Mouse (Mus musculus): ENCODE measurements around the gene Ahcyl2. TPM values are rescaled to one million over a fixed set of nuclear protein-coding genes. Genes with fewer than 3 reads are reported as not detected.

The Ahcyl2 gene
- total RNA-seq, 2 experiments from 2014 or later: 15.2 to 20.3 TPM

DNA sequence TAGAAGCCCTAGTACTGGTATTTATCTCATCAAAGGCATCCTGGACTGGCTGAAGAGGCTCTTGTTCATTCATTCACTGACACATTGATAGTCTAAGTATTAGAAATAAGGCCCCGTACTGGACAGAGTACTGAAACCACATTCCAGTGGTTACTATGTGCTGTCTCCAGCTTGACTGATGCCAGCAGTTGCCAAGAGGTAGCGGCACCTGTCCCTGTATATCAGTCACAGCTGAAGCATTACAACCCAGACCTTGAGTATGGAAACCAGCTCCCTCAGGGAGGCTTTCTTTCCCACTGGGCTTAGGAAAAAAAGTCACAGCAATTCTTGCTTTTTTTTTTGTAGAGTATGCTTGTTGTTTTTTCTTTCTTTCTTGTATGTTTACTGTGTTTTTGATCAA lies 173.2 kb downstream of the Ahcyl2 start:
- no peak for ATAC-seq (replicated peaks; ENCODE audit: low FRiP score, poor library complexity, severe bottlenecking)

DNA sequence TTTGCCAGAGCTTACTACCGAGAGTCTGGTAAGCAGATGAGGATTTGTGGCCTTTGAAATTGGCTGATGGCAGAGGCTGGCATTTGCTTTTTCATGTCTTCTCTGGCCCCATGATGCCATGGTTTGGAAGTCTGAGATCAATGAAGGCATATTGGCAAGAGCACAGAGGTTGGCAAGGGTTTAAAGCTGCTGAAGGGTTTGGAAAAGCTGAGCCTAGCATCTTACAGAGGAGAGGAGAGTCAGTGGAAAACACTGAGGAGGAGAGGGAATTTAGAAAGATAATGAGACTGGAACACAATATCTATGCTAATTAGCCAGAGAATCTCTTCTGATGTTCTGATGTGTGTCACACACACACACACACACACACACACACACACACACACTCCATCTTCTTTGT lies 176.7 kb downstream of the Ahcyl2 start:
- ATAC-seq (replicated peaks; ENCODE audit: low FRiP score, poor library complexity, severe bottlenecking): no peak

DNA sequence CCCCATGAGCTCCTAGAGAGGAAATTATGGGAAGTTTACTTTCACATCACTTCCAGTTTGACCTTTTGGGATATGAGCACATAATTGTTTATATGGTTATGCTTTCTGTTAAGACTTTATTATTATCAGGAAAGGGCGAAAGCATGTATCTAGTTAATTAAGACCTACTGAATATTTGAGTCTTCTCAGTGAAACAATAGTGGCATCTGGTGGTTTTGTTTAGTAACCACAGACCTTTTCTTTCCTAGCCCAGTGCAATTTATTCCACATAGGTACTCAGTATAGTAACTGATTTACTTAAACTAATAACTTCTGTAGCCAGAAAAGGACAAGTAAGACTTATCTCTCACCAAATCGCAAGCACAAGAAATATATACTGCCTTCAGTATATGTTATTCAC lies 178.8 kb downstream of the Ahcyl2 start:
- no peak for ATAC-seq (replicated peaks; ENCODE audit: low FRiP score, poor library complexity, severe bottlenecking)

DNA sequence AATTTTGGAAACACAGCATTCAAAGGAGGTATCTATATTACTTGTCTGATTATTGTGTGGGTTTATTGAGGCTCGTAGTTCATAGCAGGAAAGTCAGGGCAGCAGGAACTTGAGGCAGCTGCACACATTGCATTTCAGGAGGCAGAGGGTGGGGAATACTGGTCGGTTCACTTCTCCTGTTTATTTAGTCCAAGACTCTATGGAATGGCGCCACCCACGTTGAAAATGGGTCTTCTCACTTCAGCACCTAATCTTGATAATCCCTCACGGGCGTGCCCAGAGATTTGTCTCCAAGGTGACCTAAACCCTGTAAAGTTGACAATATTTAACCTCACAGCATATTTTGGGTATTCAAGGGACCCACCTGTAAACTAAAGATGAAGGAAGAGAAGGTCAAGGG lies 180.0 kb downstream of the Ahcyl2 start:
- ATAC-seq (replicated peaks; ENCODE audit: low FRiP score, poor library complexity, severe bottlenecking): no peak

DNA sequence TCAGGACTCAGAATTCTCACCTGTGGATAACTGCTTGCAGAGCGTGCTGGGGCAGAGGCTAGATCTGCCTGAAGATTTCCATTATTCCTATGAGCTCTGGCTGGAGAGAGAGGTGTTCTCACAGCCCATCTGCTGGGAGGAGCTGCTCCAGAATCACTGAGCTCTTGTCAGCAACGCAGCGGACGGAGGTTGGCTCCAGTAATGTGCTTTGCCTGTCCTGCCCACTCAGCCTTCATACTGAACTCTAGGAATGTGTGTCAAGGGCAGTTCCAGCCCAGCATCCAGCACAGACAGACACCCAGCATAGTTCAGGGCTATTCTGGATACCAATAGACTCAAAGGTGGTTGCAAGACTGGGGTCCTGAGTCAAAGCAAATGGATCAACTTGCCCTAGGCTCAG lies 188.9 kb downstream of the Ahcyl2 start:
- no peak for ATAC-seq (replicated peaks; ENCODE audit: low FRiP score, poor library complexity, severe bottlenecking)

DNA sequence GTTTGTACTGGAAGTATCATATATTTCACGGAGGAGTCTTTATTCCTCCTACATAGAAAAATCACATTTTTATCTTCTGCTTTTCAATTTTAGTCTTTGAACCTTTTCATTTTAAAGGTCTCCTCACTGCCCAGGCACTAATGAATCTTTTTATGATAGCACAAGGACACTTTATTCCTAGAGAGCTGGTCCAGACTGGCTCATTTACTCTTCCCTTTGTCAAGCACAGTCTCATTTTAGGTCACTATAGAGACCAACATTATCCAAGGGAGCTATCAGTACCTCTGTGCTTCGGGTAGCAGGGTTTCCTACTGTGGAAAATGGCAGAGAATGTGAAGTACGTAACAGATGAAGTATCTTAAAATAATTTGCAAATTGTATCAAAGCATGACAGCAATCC lies 190.9 kb downstream of the Ahcyl2 start:
- ATAC-seq (replicated peaks; ENCODE audit: low FRiP score, poor library complexity, severe bottlenecking): no peak

DNA sequence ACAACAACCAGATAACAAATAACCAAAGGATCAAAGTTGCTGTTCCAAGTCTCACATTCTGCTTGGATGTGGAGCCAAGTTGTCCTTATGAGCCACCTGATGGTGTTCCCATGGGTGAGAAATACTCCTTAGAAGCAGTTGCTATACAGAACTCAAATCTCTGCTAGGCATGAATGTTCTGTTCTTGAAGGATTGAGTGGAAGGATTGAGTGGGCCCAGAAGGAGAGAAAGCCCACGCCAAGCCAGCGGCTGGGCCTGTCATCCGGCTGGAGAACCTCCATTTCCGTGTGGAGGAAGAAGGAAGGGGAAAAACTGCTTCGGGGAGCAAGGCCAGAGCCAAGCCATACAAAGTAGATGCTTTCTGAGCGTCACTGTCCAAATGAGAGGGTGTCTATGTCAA lies 193.3 kb downstream of the Ahcyl2 start:
- no peak for ATAC-seq (replicated peaks; ENCODE audit: low FRiP score, poor library complexity, severe bottlenecking)

Other genes with a start within 250 kb of the Ahcyl2 start
- 11.9 and 14.4 TPM in 2 replicates for gene Irf5, start 241.4 kb upstream of the Ahcyl2 start, total RNA-seq (2015; ENCODE audit: low replicate concordance)
- gene Irf5, start 241.4 kb upstream of the Ahcyl2 start, total RNA-seq (2017; ENCODE audit: low replicate concordance): 6.6 and 12.5 TPM in 2 replicates
- 16.3 and 34.7 TPM in 2 replicates for gene Tnpo3, start 158.1 kb upstream of the Ahcyl2 start, total RNA-seq (2015; ENCODE audit: low replicate concordance)
- 22.6 and 26.1 TPM in 2 replicates for gene Tnpo3, start 158.1 kb upstream of the Ahcyl2 start, total RNA-seq (2017; ENCODE audit: low replicate concordance)
- 246 and 272 TPM in 2 replicates for gene Tspan33, start 73.8 kb upstream of the Ahcyl2 start, total RNA-seq (2015; ENCODE audit: low replicate concordance)
- gene Tspan33, start 73.8 kb upstream of the Ahcyl2 start, total RNA-seq (2017; ENCODE audit: low replicate concordance): 487 and 489 TPM in 2 replicates
- 3.3 and 4.0 TPM in 2 replicates for gene Smo, start 32.5 kb upstream of the Ahcyl2 start, total RNA-seq (2015; ENCODE audit: low replicate concordance)
- gene Smo, start 32.5 kb upstream of the Ahcyl2 start, total RNA-seq (2017; ENCODE audit: low replicate concordance): 0.60 and 2.6 TPM in 2 replicates
- gene Strip2, start 149.0 kb downstream of the Ahcyl2 start, total RNA-seq (2015; ENCODE audit: low replicate concordance): 0.19 and 1.9 TPM in 2 replicates
- gene Strip2, start 149.0 kb downstream of the Ahcyl2 start, total RNA-seq (2017; ENCODE audit: low replicate concordance): 0.77 and 2.6 TPM in 2 replicates